Mouse (Mus musculus) myocyte (in vitro differentiated cells): Measurements from ENCODE around the gene Gm3453.
"Not testable (repeated sequence)": the region's sequence is repeated elsewhere in the genome, so short reads cannot be mapped to it uniquely, and the experiment has no call there.

ENCODE experiments used
- CEBPB ChIP-seq: IDR thresholded peaks from 2 replicates; pipeline ENCODE4 v1.6.1; 2011; ENCODE audit warnings: mild to moderate bottlenecking, moderate library complexity; ENCODE audit not compliant: poor library complexity, insufficient read depth, severe bottlenecking
- POLR2A ChIP-seq: IDR thresholded peaks from one replicate; pipeline ENCODE4 v1.6.1; 2011; ENCODE audit warnings: low read depth, mild to moderate bottlenecking, control low read depth, moderate library complexity; ENCODE audit not compliant: insufficient read length
- USF1 ChIP-seq: IDR thresholded peaks from one replicate; pipeline ENCODE4 v1.6.1; 2011; ENCODE audit warnings: low read depth, mild to moderate bottlenecking, control low read depth, moderate library complexity

DNA sequence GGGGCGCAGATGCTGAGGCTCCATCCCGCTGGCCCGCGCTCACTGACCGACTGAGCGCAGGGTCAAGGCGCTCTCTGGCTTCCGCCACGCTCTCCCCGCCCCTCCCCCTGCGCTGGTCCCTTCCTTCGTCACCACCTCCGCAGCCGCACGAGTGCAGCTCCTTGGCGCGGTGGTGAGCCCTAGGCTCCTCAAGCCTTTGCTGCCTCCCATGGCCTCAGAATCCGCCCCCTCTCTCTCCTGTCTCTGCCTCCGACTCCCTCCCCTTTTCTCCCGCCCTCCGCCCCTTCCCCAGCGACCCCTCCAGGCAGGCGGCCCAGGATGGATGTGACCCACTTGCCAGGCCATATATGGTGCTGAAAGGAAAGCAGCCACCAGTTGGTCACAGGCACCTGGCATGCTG, 17.3 kb downstream of the Gm3453 start, which contains the start of gene Gm3248:
- TF ChIP-seq USF1, POLR2A, CEBPB: not testable (repeated sequence)
